Mouse (Mus musculus): ENCODE data around the gene Evi2.

DNA sequence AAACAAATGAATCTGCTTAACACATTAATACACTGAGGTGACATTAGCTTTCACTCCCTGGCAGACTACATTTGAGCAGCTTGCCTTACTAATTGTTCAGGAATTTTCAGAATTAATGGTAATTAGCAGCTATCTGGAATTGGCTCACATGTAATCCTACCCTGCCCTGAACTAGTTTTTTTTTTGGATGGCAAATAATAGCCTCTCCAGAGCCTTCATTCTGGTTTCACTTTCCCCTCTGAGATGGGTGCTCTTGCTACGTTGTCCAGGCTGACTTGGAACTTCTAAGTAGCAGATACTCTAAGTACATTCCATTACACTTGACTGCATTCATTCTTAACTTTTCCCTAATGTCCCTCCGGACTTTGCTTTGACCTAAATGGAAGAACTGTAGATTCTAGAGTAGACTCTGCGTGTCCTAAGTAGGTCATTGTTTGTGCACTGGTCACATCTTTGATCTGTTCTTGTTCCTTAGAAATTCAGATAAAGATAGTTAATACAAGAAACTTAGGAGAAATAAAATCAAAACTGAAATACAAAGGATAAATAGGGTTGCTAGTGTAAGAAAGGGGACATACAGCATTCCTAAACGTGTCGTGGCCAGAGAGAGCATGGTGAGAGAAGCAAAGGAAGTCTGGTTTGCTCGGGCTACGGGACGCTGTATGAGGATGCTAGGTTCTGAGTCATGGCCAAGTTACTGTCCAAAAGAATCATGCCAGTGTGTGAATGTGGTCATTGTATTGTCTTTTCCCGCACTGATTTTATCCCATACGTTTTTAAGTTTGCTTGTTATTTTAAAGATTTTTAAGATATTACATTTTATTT is 35.2 kb downstream of the Evi2 start:
- TF ChIP-seq GATA1 (IDR thresholded peaks at IDR 0.05; ENCODE audit: borderline replicate concordance, low read length) (no peak), FLI1 (IDR thresholded peaks at IDR 0.05; ENCODE audit: low read length) (no peak)

All from megakaryocyte, embryonic 14.5 days (primary cell).